Mouse (Mus musculus) kidney, postnatal 25 days (tissue): Measurements from ENCODE around the gene Tanc1.
A peak's percentile ranks its signal among the peaks of the same experiment; 100 is the strongest.

Source experiments
- DNase-seq, 2 experiments: peaks; one replicate each; pipeline ENCODE4 v3.0.0; 2021; ENCODE audit warnings: mixed read lengths in 2 of 2

Tanc1 gene

GRCm38 (mm10) chr2:59685606-59685950 is 73.7 kb downstream of the Tanc1 start:
- DNase-seq: no peak

GRCm38 (mm10) chr2:59688261-59689104 is 76.6 kb downstream of the Tanc1 start:
- no peak for DNase-seq

- DNase-seq: peak; percentile 57 to 72
Observed at GRCm38 (mm10) chr2:59691112-59691511, 79.3 kb downstream of the Tanc1 start.

GRCm38 (mm10) chr2:59693473-59693872 is 81.6 kb downstream of the Tanc1 start:
- no peak for DNase-seq

GRCm38 (mm10) chr2:59697123-59697522 is 85.3 kb downstream of the Tanc1 start:
- peak; percentile 67 to 84 for DNase-seq

GRCm38 (mm10) chr2:59697722-59698634 is 86.1 kb downstream of the Tanc1 start:
- peak in 1 of 2 experiments; percentile 33 for DNase-seq

- no peak for DNase-seq
Observed at GRCm38 (mm10) chr2:59698635-59699300, 86.9 kb downstream of the Tanc1 start.

- peak; percentile 76 to 86 for DNase-seq
Observed at GRCm38 (mm10) chr2:59699893-59700292, 88.1 kb downstream of the Tanc1 start.

- no peak for DNase-seq
Observed at GRCm38 (mm10) chr2:59705221-59705620, 93.4 kb downstream of the Tanc1 start.

- peak; percentile 37 to 75 for DNase-seq
Observed at GRCm38 (mm10) chr2:59706806-59707205, 95.0 kb downstream of the Tanc1 start.

- no peak for DNase-seq
Observed at GRCm38 (mm10) chr2:59707922-59708706, 96.3 kb downstream of the Tanc1 start.

- no peak for DNase-seq
Observed at GRCm38 (mm10) chr2:59710771-59711170, 98.9 kb downstream of the Tanc1 start.

GRCm38 (mm10) chr2:59711992-59712391 is 100.2 kb downstream of the Tanc1 start:
- DNase-seq: no peak

GRCm38 (mm10) chr2:59712484-59712883 is 100.6 kb downstream of the Tanc1 start:
- no peak for DNase-seq

GRCm38 (mm10) chr2:59713626-59714556 is 102.0 kb downstream of the Tanc1 start:
- no peak for DNase-seq

- no peak for DNase-seq
Observed at GRCm38 (mm10) chr2:59714992-59715391, 103.2 kb downstream of the Tanc1 start.

GRCm38 (mm10) chr2:59716461-59716860 is 104.6 kb downstream of the Tanc1 start:
- DNase-seq: no peak

- DNase-seq: peak; percentile 48 to 62
Observed at GRCm38 (mm10) chr2:59717746-59718294, 106.0 kb downstream of the Tanc1 start.

GRCm38 (mm10) chr2:59718601-59719416 is 107.0 kb downstream of the Tanc1 start:
- no peak for DNase-seq

GRCm38 (mm10) chr2:59719831-59720230 is 108.0 kb downstream of the Tanc1 start:
- DNase-seq: no peak
